Mouse (Mus musculus): Measurements from ENCODE around the gene Nfx1.

Nfx1 gene

DNA sequence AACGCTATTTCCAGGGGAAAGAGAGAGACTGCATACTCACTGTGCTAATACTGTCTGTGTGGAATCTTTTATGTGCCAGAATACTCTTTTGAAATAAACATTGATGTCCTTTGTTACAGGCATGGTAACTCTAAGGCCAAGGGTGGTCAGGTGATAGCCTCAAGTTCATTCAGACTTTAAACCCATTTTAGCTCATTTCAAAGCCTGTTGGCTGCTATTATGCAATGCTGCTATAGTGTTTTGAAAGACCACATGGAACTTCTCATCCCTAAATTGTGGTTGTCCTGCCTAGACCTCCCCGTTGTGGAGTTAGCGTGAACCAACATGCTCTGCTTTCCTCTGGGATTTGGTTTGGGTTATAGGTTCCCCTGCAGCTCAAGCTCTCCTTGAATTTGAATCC is 5.0 kb downstream of the Nfx1 start:
- no peak for DNase-seq (ENCODE audit: low read depth, low spot score)

DNA sequence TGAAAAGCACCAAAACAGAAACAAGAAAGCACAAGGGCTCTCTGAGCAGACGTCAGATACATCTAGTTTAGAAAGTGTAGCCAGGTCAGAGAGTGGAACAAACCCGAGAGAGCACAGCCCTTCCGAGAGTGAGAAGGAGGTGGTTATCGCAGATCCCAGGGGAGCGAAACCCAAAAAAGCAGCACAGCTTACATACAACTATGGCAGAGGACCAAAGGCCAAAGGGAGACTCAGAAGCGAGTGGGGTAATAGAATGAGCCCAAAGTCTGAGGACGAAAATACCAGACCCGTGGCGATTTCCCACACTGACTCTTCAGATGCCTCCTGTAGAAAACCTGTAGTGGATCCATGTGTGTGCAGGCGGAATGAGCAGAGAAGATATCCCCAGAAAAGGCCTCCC is 5.9 kb downstream of the Nfx1 start:
- DNase-seq (ENCODE audit: low read depth, low spot score), result no peak

GRCm38 (mm10) chr4:40979430-40979829 is 8.7 kb downstream of the Nfx1 start:
- DNase-seq (ENCODE audit: low read depth, low spot score), result no peak

- no peak for DNase-seq (ENCODE audit: low read depth, low spot score)
Measured at GRCm38 (mm10) chr4:40982486-40982885, 11.8 kb downstream of the Nfx1 start.

DNA sequence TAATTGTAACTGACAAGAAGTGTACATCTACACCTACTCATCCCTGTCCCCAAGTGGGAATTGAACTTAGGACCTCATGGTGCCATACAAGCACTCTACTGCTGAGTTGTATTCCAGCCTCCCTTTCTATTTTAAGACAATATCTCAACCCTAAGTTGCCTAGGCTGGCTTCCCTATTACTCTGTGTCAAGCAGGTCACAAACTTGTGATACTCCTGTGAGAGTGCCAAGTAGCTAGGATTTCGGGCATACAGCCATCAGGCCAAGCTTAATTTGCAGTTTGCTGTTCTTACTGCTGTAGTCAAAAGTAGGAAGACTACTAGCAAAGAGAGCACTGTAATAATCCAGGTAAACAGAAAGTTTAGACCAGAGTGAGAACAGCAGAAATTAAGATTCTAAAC is 13.0 kb downstream of the Nfx1 start:
- DNase-seq (ENCODE audit: low read depth, low spot score), result no peak

GRCm38 (mm10) chr4:40989633-40990032 is 18.9 kb downstream of the Nfx1 start:
- DNase-seq (ENCODE audit: low read depth, low spot score), result no peak

- DNase-seq (ENCODE audit: low read depth, low spot score), result no peak
Measured at GRCm38 (mm10) chr4:40996302-40996701, 25.6 kb downstream of the Nfx1 start.

- no peak for DNase-seq (ENCODE audit: low read depth, low spot score)
Measured at GRCm38 (mm10) chr4:40997916-40998315, 27.2 kb downstream of the Nfx1 start.

DNA sequence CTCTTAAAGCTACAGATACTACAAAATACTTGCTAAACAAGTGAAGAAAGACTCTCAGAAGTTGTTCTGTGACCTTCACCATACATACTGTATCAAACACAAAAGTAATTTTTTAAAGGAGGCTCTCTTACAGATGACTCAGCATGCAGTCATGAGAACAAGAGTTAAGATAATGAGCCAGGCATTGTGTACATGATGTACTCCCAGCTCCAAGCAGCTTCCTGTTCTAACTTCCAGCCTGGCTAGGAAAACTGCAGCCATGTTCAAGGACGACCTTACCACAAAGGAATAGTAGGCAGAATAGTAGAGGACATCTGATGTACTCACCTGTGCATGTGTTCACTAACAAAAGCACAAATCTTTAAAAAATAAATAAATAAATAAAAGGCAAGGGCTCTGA is 29.6 kb downstream of the Nfx1 start:
- no peak for DNase-seq (ENCODE audit: low read depth, low spot score)

GRCm38 (mm10) chr4:41000842-41001639 is 30.3 kb downstream of the Nfx1 start:
- peak; percentile 69 for DNase-seq (ENCODE audit: low read depth, low spot score)

DNA sequence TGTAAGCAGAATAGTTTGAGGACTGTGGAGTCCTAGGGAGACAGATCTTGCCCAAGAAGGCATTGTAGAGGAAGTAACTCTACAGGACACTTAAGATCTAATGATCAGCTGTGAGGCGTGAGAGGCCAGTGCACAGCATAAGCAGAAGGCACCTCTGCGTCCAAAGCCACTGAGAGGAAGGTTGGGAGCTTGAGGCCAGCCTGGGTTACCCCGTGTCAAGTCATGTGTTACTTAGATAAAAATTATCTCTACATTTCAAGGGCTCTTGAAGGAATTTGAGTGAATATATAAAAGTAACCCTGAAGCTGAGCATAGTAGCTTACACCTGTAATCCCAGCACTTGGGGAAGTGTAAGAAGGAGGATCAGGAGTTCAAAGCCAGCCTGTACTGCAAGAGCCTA is 42.6 kb downstream of the Nfx1 start:
- DNase-seq (ENCODE audit: low read depth, low spot score), result no peak

DNA sequence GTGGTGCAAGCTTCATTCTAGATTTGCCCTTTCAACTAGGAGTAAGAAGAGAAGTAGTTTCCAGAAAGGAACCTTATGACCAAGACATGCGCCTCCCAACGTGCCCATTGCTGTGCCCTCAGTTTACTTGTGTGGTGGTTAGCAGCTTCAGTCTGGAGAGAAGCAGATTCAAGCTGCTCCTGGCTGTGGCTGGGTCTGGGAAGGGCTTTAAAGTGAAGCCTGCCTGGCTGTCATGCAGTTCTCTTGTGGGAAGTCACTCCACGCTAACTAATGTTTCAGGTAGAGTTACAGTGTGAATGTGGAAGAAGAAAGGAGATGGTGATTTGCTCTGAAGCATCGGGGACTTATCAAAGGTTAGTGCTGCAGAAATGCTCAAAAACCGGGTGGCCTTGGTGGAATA is 45.1 kb downstream of the Nfx1 start:
- no peak for DNase-seq (ENCODE audit: low read depth, low spot score)

DNA sequence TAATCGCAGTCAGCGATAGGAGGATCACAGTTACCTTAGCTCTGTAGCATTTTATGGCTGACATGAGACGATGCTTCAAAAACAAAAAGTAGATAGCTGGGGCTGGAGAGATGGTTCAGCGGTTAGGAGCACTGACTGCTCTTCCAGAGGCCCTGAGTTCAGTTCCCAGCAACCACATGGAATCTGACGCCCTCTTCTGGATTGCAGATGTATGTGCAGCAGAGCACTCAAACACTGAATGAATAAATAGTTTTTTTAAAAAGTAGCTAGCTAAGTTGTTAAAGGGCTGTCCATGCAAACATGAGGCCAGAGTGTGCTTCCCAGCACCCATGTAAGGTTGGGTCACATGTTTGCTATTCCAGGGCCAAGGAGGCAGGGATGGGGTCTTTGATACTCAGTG is 50.4 kb downstream of the Nfx1 start:
- DNase-seq (ENCODE audit: low read depth, low spot score), result no peak

- peak; percentile 72 for DNase-seq (ENCODE audit: low read depth, low spot score)
Measured at GRCm38 (mm10) chr4:41026086-41026787, 55.5 kb downstream of the Nfx1 start.

GRCm38 (mm10) chr4:41027872-41028271 is 57.2 kb downstream of the Nfx1 start:
- DNase-seq (ENCODE audit: low read depth, low spot score), result no peak

DNA sequence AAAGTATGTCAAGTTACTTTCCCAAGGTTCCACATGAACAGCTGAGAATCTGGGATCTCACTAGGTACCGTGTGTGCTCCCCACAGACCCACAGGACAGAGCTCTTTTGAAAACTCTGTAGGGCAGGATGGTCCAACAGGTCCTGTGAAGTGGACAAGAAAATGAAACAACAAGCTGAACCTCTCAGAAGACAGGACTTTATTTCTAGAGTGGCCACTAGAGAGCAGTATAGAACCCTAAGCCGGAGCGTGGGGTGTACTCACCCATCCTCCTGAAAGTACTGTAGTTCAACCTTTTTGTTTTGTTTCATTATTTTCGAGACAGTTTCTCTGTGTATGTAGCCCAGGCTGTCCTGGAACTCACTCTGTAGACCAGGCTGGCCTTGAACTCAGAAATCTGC is 57.6 kb downstream of the Nfx1 start:
- DNase-seq (ENCODE audit: low read depth, low spot score), result peak; percentile 68

- no peak for DNase-seq (ENCODE audit: low read depth, low spot score)
Measured at GRCm38 (mm10) chr4:41029372-41029771, 58.7 kb downstream of the Nfx1 start.

- peak; percentile 69 for DNase-seq (ENCODE audit: low read depth, low spot score)
Measured at GRCm38 (mm10) chr4:41031242-41031641, 60.5 kb downstream of the Nfx1 start.

- DNase-seq (ENCODE audit: low read depth, low spot score), result no peak
Measured at GRCm38 (mm10) chr4:41037942-41038341, 67.2 kb downstream of the Nfx1 start.

DNA sequence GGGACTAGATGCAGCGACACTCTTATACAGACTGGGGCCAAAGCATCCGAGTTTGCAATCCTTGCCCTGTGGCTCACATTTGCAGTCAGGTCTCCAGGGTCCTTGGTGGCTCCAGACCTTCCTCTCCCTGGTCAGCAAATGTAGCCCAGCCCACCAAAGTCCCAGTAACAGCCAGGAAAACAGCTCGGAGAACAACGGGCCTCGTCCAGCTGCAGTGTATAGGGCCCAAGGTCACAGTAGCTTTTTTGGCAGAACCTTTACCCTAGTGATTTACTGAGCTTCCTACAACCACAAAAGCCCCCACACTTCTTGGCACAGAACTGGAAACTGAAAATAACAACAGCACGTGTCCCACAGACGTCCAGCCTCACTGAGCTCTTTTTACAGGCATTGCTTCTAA is 70.3 kb downstream of the Nfx1 start:
- no peak for DNase-seq (ENCODE audit: low read depth, low spot score)

- DNase-seq (ENCODE audit: low read depth, low spot score), result no peak
Measured at GRCm38 (mm10) chr4:41042880-41043279, 72.2 kb downstream of the Nfx1 start.

DNA sequence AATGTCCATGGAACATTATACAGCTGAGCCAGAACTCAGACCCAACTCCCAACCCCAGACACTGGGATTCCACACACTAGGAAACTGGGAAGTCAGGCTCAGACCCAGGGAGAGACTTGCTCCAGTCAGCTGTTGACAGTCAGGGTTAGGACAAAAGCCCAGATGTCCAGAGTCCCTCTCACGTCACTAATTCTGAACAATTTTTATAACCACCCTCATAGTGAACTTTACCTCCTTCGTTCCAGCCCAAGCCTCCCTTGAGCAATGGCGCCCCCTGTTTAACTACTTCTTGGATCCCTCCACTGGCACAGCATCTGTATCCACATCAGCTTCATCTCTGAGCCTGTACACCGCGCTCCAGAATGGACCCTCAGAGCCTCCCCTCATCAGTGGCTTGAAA is 73.3 kb downstream of the Nfx1 start:
- DNase-seq (ENCODE audit: low read depth, low spot score), result no peak

GRCm38 (mm10) chr4:41045288-41045687 is 74.6 kb downstream of the Nfx1 start:
- DNase-seq (ENCODE audit: low read depth, low spot score), result no peak

Data from ZHBTc4 (cell line).